Mouse (Mus musculus): ENCODE data around the gene 1700012B09Rik. TPM values are rescaled to one million over a fixed set of nuclear protein-coding genes. Genes with fewer than 3 reads are reported as not detected.

Gene 1700012B09Rik
- polyA plus RNA-seq, 1 experiment from 2014 or later = 1.0 TPM

DNA sequence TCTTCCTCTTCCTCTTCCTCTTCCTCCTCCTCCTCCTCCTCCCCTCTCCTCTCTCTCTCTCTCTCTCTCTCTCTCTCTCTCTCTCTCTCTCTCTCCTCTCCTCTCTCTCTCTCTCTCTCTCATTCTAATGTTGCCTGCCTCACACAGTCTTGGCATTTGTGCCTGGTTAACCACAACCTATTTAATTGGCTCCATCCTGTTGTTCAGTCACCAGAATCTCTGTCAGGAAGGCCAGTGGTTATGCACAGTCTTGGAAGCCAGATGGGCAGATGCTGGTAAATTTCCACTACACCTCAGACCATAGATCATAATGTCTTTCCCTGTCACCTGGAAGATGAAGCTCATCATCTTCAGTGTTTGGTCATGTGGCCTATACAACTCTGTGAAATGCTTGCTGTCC is 11.6 kb downstream of the 1700012B09Rik start:
- H3K9ac ChIP-seq (replicated peaks) = no peak overlapping the region
- H3K4me3 ChIP-seq (replicated peaks) = no peak overlapping the region
- no peaks in the 10 kb centered on the region for H3K9me3 ChIP-seq (replicated peaks)
- ATAC-seq (ENCODE audit: low FRiP score) = no peak
- no peaks in the 10 kb centered on the region for H3K36me3 ChIP-seq
- H3K27ac ChIP-seq (replicated peaks) = no peak overlapping the region
- no peak overlapping the region for H3K4me2 ChIP-seq
- H3K27me3 ChIP-seq (replicated peaks) = no peaks in the 10 kb centered on the region
- H3K4me1 ChIP-seq = no peaks in the 10 kb centered on the region

DNA sequence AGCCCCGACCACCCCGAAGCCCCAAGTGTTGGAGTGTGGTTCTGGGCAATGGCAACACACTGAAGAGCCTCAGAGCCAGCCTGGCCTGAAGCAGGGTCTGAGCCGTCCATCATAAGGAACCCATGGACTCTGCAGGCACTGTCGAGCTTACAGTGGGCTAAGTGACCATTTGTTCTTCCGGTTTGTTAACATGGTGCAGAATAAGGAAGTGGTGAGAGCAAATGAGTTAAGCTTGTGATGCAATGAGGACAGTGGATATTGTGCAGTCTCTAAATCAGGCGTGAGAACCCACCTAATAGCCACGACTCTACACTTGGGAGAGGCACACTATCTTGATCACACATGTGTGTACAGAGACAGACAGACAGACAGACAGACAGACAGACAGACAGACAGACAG is 12.2 kb downstream of the 1700012B09Rik start:
- no peaks in the 10 kb centered on the region for H3K36me3 ChIP-seq
- no peak for ATAC-seq (ENCODE audit: low FRiP score)
- WGBS = 78% methylated on average over 7 of the region's 7 CpGs

DNA sequence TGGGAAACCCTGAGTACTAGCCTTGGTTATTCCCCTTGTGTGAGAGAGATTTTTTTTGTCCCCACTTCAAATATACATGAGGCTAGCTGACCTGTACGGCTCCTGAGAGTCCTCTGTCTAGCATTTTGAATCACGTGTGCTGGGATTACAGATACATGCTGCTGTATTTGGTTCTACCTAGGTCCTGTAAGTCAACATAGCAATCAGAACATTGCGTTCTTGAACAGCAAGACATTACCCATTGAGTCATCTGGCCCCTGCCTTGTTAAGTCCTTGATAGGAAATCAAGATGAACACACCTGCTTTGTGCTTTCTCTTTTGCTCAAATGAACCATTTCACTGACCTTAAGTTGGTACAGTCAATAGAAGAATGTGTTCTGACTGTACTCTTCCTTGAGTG is 16.4 kb downstream of the 1700012B09Rik start:
- no peak overlapping the region for H3K9ac ChIP-seq (replicated peaks)
- no peak for ATAC-seq (ENCODE audit: low FRiP score)
- H3K27ac ChIP-seq (replicated peaks) = no peak overlapping the region
- peaks cover 19% of the 10 kb centered on the region for H3K4me1 ChIP-seq
- no peak overlapping the region for H3K4me2 ChIP-seq
- H3K36me3 ChIP-seq = no peaks in the 10 kb centered on the region
- H3K27me3 ChIP-seq (replicated peaks) = no peaks in the 10 kb centered on the region
- WGBS = 80% methylated on average over 3 of the region's 3 CpGs
- no peaks in the 10 kb centered on the region for H3K9me3 ChIP-seq (replicated peaks)
- no peak overlapping the region for H3K4me3 ChIP-seq (replicated peaks)

More for the DNA sequence above, 12.2 kb downstream of the 1700012B09Rik start:
- Histone ChIP-seq H3K4me1 (no peaks in the 10 kb centered on the region), H3K9ac (replicated peaks) (no peak overlapping the region), H3K4me3 (replicated peaks) (no peak overlapping the region), H3K4me2 (no peak overlapping the region), H3K27ac (replicated peaks) (no peak overlapping the region), H3K27me3 (replicated peaks) (no peaks in the 10 kb centered on the region), H3K9me3 (replicated peaks) (no peaks in the 10 kb centered on the region)

DNA sequence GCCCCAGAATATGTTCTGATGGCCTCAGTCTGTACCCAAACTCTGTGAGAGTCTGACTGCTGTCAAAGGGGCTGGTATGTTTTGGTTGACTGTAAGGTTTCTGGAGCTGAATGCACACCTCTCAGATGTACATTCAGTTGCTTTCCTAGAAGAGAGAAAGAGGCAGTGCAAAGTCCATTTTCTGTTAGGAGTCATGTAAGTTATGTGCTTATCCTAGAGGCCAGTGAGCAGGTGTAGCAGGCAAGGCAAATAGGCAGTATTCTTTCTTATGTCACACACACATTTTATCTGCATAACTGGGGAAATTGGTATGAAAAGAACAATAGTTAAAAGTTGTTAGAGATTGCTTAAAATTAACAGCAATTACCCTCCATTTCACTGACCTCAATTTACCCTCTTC is 16.9 kb downstream of the 1700012B09Rik start:
- H3K27ac ChIP-seq (replicated peaks) = no peak overlapping the region
- H3K4me1 ChIP-seq = peaks cover 19% of the 10 kb centered on the region
- no peak overlapping the region for H3K4me2 ChIP-seq
- H3K36me3 ChIP-seq = no peaks in the 10 kb centered on the region
- no peaks in the 10 kb centered on the region for H3K27me3 ChIP-seq (replicated peaks)
- no peaks in the 10 kb centered on the region for H3K9me3 ChIP-seq (replicated peaks)
- H3K9ac ChIP-seq (replicated peaks) = no peak overlapping the region
- H3K4me3 ChIP-seq (replicated peaks) = no peak overlapping the region
- no peak for ATAC-seq (ENCODE audit: low FRiP score)

DNA sequence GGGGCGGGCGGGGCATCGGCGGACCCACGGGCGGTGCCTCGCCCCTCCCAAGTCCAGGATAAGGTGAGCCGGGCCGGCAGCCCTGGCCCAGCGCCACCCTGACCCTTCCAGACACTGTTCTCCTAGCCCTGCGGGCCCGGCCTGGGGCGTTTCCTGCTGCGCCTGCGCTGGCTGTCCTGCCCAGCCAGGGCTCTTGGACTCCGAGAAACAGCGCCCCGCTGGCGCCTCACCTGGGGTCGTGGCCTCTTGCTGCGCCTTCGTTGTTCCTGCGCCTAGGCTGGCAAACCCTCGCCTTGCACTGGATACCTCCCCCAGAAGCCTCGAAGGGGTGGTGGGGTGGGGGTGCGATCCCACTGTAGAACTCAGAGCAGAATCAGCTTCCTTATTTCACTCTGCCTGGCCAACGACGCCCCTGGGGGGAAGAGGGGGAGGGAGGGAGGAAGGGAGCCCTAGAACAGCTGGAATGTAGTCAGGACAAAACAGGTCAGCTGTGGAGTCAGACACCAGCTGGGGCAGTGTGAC is 18.8 kb downstream of the 1700012B09Rik start, which contains the start of gene Fut4:
Gene Fut4, minus strand, starts transcription at position 393 of the 522 bp plus-strand sequence.
- Histone ChIP-seq H3K9ac (replicated peaks) (peak within 1 kb of the TSS; percentile 50), H3K27me3 (replicated peaks) (no peaks in the 10 kb centered on the region), H3K36me3 (no peaks in the 10 kb centered on the region), H3K4me1 (peaks cover 19% of the 10 kb centered on the region), H3K4me2 (peak within 1 kb of the TSS; percentile 88), H3K4me3 (replicated peaks) (peak within 1 kb of the TSS; percentile 49), H3K9me3 (replicated peaks) (no peaks in the 10 kb centered on the region), H3K27ac (replicated peaks) (no peak within 1 kb of the TSS)
- ATAC-seq (ENCODE audit: low FRiP score) = peak; percentile 84
- WGBS = 0% methylated on average over 28 of the region's 28 CpGs

DNA sequence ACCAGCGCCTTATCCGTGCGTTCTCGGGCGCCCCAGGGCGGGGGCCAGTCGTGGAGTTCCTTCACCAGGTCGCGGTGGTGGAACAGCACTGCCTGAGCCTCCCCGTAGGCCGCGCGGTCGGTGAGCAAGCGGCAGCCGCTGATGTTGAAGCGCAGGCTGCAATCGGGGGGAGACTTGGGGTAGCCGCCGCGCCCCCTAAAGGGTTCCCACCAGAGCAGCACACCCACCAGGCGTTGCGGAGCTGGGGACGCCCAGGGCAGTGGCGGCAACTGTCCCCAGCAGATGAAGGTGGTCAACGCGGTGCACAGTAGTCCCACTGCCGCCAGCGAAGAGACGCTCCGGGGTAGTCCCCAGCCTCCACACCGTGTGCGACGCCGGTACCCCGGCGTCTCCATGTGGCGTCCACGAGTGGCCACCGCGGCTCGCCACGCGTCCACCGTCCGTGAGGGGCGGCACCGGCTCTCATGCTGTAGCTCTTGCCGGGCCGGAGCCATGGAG is 19.3 kb downstream of the 1700012B09Rik start:
- H3K27me3 ChIP-seq (replicated peaks) = no peaks in the 10 kb centered on the region
- H3K9ac ChIP-seq (replicated peaks) = peak overlapping the region; percentile 50
- H3K4me2 ChIP-seq = peak overlapping the region; percentile 88
- no peaks in the 10 kb centered on the region for H3K9me3 ChIP-seq (replicated peaks)
- ATAC-seq (ENCODE audit: low FRiP score) = peak; percentile 86
- H3K4me3 ChIP-seq (replicated peaks) = peak overlapping the region; percentile 49
- no peaks in the 10 kb centered on the region for H3K36me3 ChIP-seq
- H3K27ac ChIP-seq (replicated peaks) = no peak overlapping the region
- under 1% methylated on average over 49 of the region's 50 CpGs for WGBS
- peaks cover 19% of the 10 kb centered on the region for H3K4me1 ChIP-seq

DNA sequence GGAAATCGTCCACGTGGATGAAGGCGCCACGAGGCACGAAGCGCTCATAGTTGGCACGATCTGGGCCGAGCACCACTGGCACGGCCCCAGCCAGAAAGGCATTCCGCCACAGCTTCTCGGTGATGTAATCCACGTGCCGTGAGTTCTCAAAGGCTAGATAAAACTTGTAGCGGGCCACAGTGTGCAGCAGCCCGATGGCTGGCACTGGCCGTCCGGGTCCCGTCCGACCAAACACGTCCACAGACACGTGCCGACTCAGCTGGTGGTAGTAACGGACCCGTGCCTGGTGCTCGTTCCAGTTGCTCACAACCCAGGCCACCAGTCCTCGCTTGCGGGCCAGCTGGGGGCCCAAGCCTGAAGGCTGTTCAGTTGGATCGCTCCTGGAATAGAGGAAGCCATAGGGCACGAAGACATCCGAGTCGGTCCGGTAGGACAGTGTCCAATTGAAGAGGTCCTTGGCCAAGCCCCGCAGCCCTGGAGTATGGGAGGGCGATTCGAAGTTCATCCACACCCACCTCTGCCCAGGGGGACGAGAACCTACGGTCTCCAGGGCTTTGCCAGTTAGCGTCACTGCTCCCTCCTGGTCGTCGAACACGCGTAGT is 19.8 kb downstream of the 1700012B09Rik start:
- WGBS = 60% methylated on average over 42 of the region's 42 CpGs
- ATAC-seq (ENCODE audit: low FRiP score) = peak; percentile 18; the same call in 1 of the 2 replicates
- Histone ChIP-seq H3K9me3 (replicated peaks) (no peaks in the 10 kb centered on the region), H3K4me1 (peaks cover 19% of the 10 kb centered on the region), H3K9ac (replicated peaks) (peak overlapping the region; percentile 50), H3K27me3 (replicated peaks) (no peaks in the 10 kb centered on the region), H3K36me3 (no peaks in the 10 kb centered on the region), H3K4me2 (peak overlapping the region; percentile 88), H3K4me3 (replicated peaks) (peak overlapping the region; percentile 49), H3K27ac (replicated peaks) (no peak overlapping the region)

DNA sequence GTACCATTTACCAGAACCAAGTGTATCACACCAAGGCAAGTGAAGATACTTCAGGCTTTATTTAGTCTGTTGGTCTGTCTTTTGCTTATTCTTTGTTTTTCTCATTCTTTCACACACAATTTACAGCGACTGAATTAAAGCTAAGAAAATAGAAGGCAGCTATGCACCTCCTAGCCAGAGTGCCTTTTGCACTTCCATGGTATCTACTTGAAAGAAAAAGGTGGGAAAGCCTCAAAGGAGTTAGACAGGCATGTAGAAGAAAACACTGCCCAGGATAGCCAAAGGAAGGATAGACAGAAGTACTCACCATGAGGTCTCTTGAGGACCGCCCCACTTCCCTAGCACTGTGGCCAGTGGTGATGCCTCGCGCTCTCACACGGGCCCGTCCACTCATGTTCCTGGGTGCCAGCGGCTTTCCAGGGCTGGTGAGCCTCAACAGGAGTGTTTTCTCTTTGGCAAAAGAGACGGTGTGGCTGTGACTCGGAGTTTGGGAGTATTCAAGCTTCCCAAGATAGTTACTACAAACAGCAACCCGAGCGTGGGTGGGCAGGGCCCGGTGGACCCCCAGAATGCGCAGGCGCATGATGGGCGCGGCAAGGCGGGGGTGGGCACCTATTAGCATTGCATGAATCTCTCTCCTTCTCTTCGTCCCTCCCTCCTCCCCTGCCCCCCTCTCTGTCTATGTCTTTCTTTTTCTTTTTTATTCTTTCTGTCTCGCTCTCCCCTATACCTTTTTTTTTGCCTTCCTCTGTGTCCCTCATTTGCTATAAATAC is 30.5 kb downstream of the 1700012B09Rik start, which contains the start of gene Piwil4:
Gene Piwil4, minus strand, starts transcription at position 583 of the 774 bp plus-strand sequence.
- ATAC-seq (ENCODE audit: low FRiP score) = no peak
- no peak within 1 kb of the TSS for H3K4me3 ChIP-seq (replicated peaks)
- H3K36me3 ChIP-seq = no peaks in the 10 kb centered on the region
- no peaks in the 10 kb centered on the region for H3K4me1 ChIP-seq
- H3K9ac ChIP-seq (replicated peaks) = no peak within 1 kb of the TSS
- WGBS = 87% methylated on average over 19 of the region's 19 CpGs
- no peaks in the 10 kb centered on the region for H3K9me3 ChIP-seq (replicated peaks)
- H3K27ac ChIP-seq (replicated peaks) = no peak within 1 kb of the TSS
- no peaks in the 10 kb centered on the region for H3K27me3 ChIP-seq (replicated peaks)
- no peak within 1 kb of the TSS for H3K4me2 ChIP-seq

DNA sequence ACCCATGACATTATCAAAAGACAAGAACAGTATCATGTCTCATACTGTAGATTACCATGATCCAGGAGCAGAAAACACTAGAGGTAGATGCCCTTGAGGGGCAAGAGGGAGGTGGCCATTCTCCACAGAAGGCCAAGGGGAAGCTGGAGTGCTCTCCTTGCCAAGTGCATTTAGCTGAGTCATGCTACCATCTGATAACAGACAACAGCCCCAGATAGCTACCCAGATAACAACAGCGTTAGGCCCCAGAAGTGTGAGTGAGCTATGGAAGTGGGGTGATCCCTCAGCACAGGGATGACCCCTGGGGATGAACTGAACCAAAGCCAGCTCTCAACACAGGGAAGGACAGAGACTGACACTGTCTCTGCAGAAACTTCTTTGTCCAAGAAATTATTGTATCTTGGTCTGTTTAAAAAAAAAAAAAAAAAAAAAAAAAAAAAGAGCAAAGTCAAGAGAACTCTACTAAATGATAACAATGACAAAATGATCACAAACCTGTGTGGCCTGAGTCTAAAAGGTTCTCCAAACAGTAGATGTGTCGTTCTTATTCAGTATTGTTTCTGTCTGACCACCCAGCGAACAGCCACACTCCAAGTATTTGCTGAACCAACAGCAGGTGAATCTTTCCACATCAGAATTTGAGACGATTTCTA is 31.2 kb downstream of the 1700012B09Rik start:
- H3K4me1 ChIP-seq = no peaks in the 10 kb centered on the region
- H3K9ac ChIP-seq (replicated peaks) = no peak overlapping the region
- H3K27me3 ChIP-seq (replicated peaks) = no peaks in the 10 kb centered on the region
- WGBS = 86% methylated on average over 4 of the region's 4 CpGs
- no peak for ATAC-seq (ENCODE audit: low FRiP score)
- no peaks in the 10 kb centered on the region for H3K9me3 ChIP-seq (replicated peaks)
- H3K4me3 ChIP-seq (replicated peaks) = no peak overlapping the region
- H3K27ac ChIP-seq (replicated peaks) = no peak overlapping the region
- no peaks in the 10 kb centered on the region for H3K36me3 ChIP-seq
- no peak overlapping the region for H3K4me2 ChIP-seq

DNA sequence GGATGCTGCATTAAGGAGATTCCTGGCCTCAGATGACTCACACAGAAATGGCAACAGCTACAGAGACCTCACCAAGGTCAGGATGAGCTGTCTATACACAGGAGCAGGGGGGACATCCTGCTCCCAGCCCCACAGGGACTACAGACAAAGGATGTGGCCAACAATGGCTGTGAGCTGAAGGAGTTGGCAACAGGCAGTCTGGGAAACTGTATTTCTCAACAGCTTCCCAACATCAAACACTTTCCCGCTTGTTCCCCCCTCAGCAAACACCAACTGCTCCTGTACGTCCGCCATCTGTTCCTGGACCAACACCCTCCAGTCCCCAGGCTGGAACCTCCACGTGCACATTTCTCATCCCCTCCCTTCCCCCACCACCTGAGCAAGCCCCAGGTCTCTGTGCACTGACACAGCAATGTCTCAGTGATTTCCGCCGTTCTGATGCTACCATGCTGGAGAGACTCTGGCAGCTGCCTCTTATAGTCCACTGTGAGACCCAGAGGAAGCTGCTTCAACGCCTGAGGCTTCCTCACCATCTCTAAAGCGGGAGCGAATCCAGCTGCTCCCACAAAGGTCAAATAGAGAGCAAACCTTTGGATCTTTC is 39.8 kb downstream of the 1700012B09Rik start:
- H3K27me3 ChIP-seq (replicated peaks) = no peaks in the 10 kb centered on the region
- peak; percentile 28; the same call in 1 of the 2 replicates for ATAC-seq (ENCODE audit: low FRiP score)
- no peak overlapping the region for H3K9ac ChIP-seq (replicated peaks)
- H3K27ac ChIP-seq (replicated peaks) = no peak overlapping the region
- H3K4me3 ChIP-seq (replicated peaks) = no peak overlapping the region
- 33% methylated on average over 9 of the region's 9 CpGs for WGBS
- 0 out of 2 replicates have a peak, but pooled peaks cover 6% of the 10 kb centered on the region for H3K4me1 ChIP-seq
- H3K9me3 ChIP-seq (replicated peaks) = no peaks in the 10 kb centered on the region
- H3K4me2 ChIP-seq = no peak overlapping the region
- H3K36me3 ChIP-seq = no peaks in the 10 kb centered on the region

DNA sequence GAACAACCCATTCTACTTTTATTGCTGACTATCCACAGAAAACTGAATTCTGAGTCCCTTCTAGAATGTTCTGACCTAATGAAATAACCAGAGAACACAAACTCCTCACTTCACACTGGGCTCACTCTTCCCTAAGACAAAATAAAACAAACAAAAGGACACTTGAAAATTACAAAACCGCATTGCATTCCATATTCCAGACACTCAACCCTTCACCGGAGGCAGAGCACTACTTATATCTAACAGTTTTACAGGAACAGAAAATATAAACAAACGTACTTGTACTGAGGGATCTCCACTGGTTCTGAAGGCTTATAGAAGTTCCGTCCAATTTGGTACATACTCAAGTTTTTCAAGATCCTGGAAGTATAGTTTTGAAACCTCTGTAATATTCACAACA is 42.5 kb downstream of the 1700012B09Rik start:
- Histone ChIP-seq H3K9ac (replicated peaks) (no peak overlapping the region), H3K36me3 (no peaks in the 10 kb centered on the region), H3K4me2 (no peak overlapping the region), H3K4me3 (replicated peaks) (no peak overlapping the region), H3K27me3 (replicated peaks) (no peaks in the 10 kb centered on the region), H3K9me3 (replicated peaks) (no peaks in the 10 kb centered on the region), H3K27ac (replicated peaks) (no peak overlapping the region), H3K4me1 (0 out of 2 replicates have a peak, but pooled peaks cover 6% of the 10 kb centered on the region)
- ATAC-seq (ENCODE audit: low FRiP score) = no peak
- 86% methylated on average over 4 of the region's 4 CpGs for WGBS

Data from neural tube, embryonic 15.5 days (tissue).